Comparison of ENCODE assay signal across 15 mouse cellular contexts in genomic region chr3:138861032-138861431, GRCm38 (mm10).
A peak's percentile ranks its signal among the peaks of the same experiment; 100 is the strongest.
DNase-seq lines count a peak whose midpoint lies in the region; ATAC-seq and TF ChIP-seq lines count a peak whose summit lies in the region.
"Had no signal": no experiment of that assay in that cellular context is flagged by ENCODE, and none has a peak within 500 bp of the region (broad histone marks: within the 10 kb centered on the region; RNA-seq: fewer than 3 reads in every experiment).

No protein-coding gene starts in this region.

- peak; percentile 69 for DNase-seq in cerebellum, adult 9-10 months
- no peak for DNase-seq in cerebellum, adult 8-10 months
- peak; percentile 57 for DNase-seq in layer of hippocampus, adult 11-12 months (ENCODE audit: low spot score)
- no peak for DNase-seq in layer of hippocampus, postnatal 10 days (ENCODE audit: low spot score in 2 of 2)
- DNase-seq in testis, postnatal 10 days (ENCODE audit: low spot score): no peak
- DNase-seq: adrenal gland, postnatal 10 days; heart, adult 18-20 months; kidney, postnatal 14 days; thymus, adult 2 months had no signal

- no peak for TF ChIP-seq CTCF in testis, adult 2 months (IDR thresholded peaks at IDR 0.05; ENCODE audit: control insufficient read depth, insufficient read depth, insufficient replicate concordance, low read depth, low read length)

- no peak overlapping the region for H3K9ac ChIP-seq in liver, embryonic 12.5 days
- H3K9ac ChIP-seq in intestine, embryonic 15.5 days: no peak overlapping the region
- H3K9ac ChIP-seq: embryonic facial prominence, embryonic 15.5 days; liver, embryonic 15.5 days had no signal

- no peaks in the 10 kb centered on the region for H3K27me3 ChIP-seq in testis, adult 2 months (ENCODE audit: control insufficient read depth, insufficient read depth, low read length)
- no peaks in the 10 kb centered on the region for H3K27me3 ChIP-seq in liver, embryonic 12.5 days (replicated peaks)
- H3K27me3 ChIP-seq in intestine, embryonic 15.5 days (replicated peaks): no peaks in the 10 kb centered on the region
- H3K27me3 ChIP-seq: embryonic facial prominence, embryonic 15.5 days; liver, embryonic 15.5 days had no signal

- TF ChIP-seq POLR2A in testis, adult 2 months (IDR thresholded peaks at IDR 0.05; ENCODE audit: control insufficient read depth, low read depth, low read length): no peak

- H3K36me3 ChIP-seq in testis, adult 2 months (ENCODE audit: control insufficient read depth, insufficient read depth, low read length): no peaks in the 10 kb centered on the region
- no peaks in the 10 kb centered on the region for H3K36me3 ChIP-seq in liver, embryonic 12.5 days
- no peaks in the 10 kb centered on the region for H3K36me3 ChIP-seq in intestine, embryonic 15.5 days
- H3K36me3 ChIP-seq: embryonic facial prominence, embryonic 15.5 days; liver, embryonic 15.5 days had no signal

- WGBS in liver, embryonic 12.5 days (ENCODE audit: insufficient replicate concordance): 72% methylated on average over 9 of the region's 9 CpGs
- 60% methylated on average over 9 of the region's 9 CpGs for WGBS in intestine, embryonic 15.5 days

- no peak for ATAC-seq in liver, embryonic 12.5 days
- ATAC-seq in intestine, embryonic 15.5 days: no peak
- ATAC-seq: intestine, embryonic 16.5 days had no signal

- H3K4me3 ChIP-seq in testis, adult 2 months (ENCODE audit: control insufficient read depth, low read depth, low read length): peak overlapping the region; percentile 69
- H3K4me3 ChIP-seq in liver, embryonic 12.5 days: no peak overlapping the region
- no peak overlapping the region for H3K4me3 ChIP-seq in intestine, embryonic 15.5 days (replicated peaks)
- H3K4me3 ChIP-seq: embryonic facial prominence, embryonic 15.5 days; liver, embryonic 15.5 days had no signal

- no peak overlapping the region for H3K27ac ChIP-seq in testis, adult 2 months (ENCODE audit: control insufficient read depth, insufficient read depth, low read depth, low read length)
- H3K27ac ChIP-seq in liver, embryonic 12.5 days: no peak overlapping the region
- H3K27ac ChIP-seq in intestine, embryonic 15.5 days: no peak overlapping the region
- H3K27ac ChIP-seq: embryonic facial prominence, embryonic 15.5 days; liver, embryonic 15.5 days had no signal

- H3K4me1 ChIP-seq in testis, adult 2 months (ENCODE audit: control insufficient read depth, insufficient read depth, low read length): peaks cover 18% of the 10 kb centered on the region
- H3K4me1 ChIP-seq in liver, embryonic 12.5 days: no peaks in the 10 kb centered on the region
- peaks cover 13% of the 10 kb centered on the region; the same call in 1 of the 2 replicates for H3K4me1 ChIP-seq in intestine, embryonic 15.5 days (replicated peaks)
- H3K4me1 ChIP-seq: liver, embryonic 15.5 days had no signal

- H3K9me3 ChIP-seq in liver, embryonic 12.5 days (replicated peaks): no peaks in the 10 kb centered on the region
- H3K9me3 ChIP-seq in intestine, embryonic 15.5 days: no peaks in the 10 kb centered on the region
- H3K9me3 ChIP-seq: embryonic facial prominence, embryonic 15.5 days; liver, embryonic 15.5 days had no signal

- no peak overlapping the region for H3K4me2 ChIP-seq in liver, embryonic 12.5 days
- H3K4me2 ChIP-seq in intestine, embryonic 15.5 days (replicated peaks): no peak overlapping the region
- H3K4me2 ChIP-seq: embryonic facial prominence, embryonic 15.5 days; liver, embryonic 15.5 days had no signal

Comparison
In these comparisons a context has a peak if more than half of its experiments do, and no peak if none do; other contexts are left out.
1. DNase-seq: peak in cerebellum, adult 9-10 months (single experiment) and layer of hippocampus, adult 11-12 months (single experiment); none in cerebellum, adult 8-10 months (single experiment), layer of hippocampus, postnatal 10 days (0 of 2) and testis, postnatal 10 days (single experiment).